Mouse (Mus musculus) stomach, embryonic 14.5 days (tissue): ENCODE results near the gene Snx29. TPM values are rescaled to one million over a fixed set of nuclear protein-coding genes. Genes with fewer than 3 reads are reported as not detected.

Source experiments
- ATAC-seq: fragments of 200-750 bp; cut with Nextera tagmentation; 2 replicates; pipeline ENCODE4 v1.8.0; 2017; ENCODE audit warnings: low read depth, moderate TSS enrichment; ENCODE audit not compliant: insufficient number of reproducible peaks, insufficient read depth, low FRiP score
- H3K27ac ChIP-seq: fragments of 300-500 bp; sonication (generic); 2 replicates; pipeline ENCODE4 v1.5.1; 2014; ENCODE audit warnings: mild to moderate bottlenecking, low read length, moderate library complexity, mixed read lengths
- H3K27me3 ChIP-seq: fragments of 300-500 bp; sonication (generic); 2 replicates; pipeline ENCODE4 v1.6.1; 2014; ENCODE audit warnings: low read length, control low read depth, mixed read lengths; ENCODE audit not compliant: control insufficient read depth, insufficient read depth
- H3K36me3 ChIP-seq: fragments of 300-500 bp; sonication (generic); 2 replicates; pipeline ENCODE4 v1.6.1; 2014; ENCODE audit warnings: mild to moderate bottlenecking, control low read depth, low read length, moderate library complexity, mixed read lengths; ENCODE audit not compliant: control insufficient read depth, insufficient read depth
- H3K4me1 ChIP-seq: fragments of 300-500 bp; sonication (generic); 2 replicates; pipeline ENCODE4 v1.6.1; 2014; ENCODE audit warnings: low read length, control low read depth, mixed read lengths; ENCODE audit not compliant: control insufficient read depth, insufficient read depth
- H3K4me2 ChIP-seq: fragments of 300-500 bp; sonication (generic); replicated peaks from 2 replicates; pipeline ENCODE4 v1.6.1; 2014; ENCODE audit warnings: low read depth, low read length, control low read depth
- H3K4me3 ChIP-seq: fragments of 300-500 bp; sonication (generic); 2 replicates; pipeline ENCODE4 v1.5.1; 2014; ENCODE audit warnings: low read depth, low read length, control low read depth
- H3K9ac ChIP-seq: fragments of 300-500 bp; sonication (generic); replicated peaks from 2 replicates; pipeline ENCODE4 v1.6.1; 2014; ENCODE audit warnings: low read depth, mild to moderate bottlenecking, control low read depth, low read length, moderate library complexity, mixed read lengths
- H3K9me3 ChIP-seq: fragments of 300-500 bp; sonication (generic); 2 replicates; pipeline ENCODE4 v1.6.1; 2016; ENCODE audit warnings: low read depth, low read length, control low read depth; ENCODE audit not compliant: control insufficient read depth
- WGBS: fragments of 180-500 bp; shearing (Covaris S2); extraction: QIAGEN DNeasy Blood & Tissue Kit; methylation state at CpG from one replicate; pipeline ENCODE4 v1.1.7; 2014; 5-methylcytosine and 5-hydroxymethylcytosine counted together
- polyA plus RNA-seq: library from polyadenylated mRNA; unstranded; fragments of >200 nt; fragmentation: Nextera tagmentation; extraction: Ambion mirVana; gene quantifications from 2 replicates; pipeline ENCODE4 v1.2.1, GENCODE M21; 2014

The Snx29 gene
- polyA plus RNA-seq, 1 experiment from 2014 or later = 13.6 TPM

- Histone ChIP-seq H3K27ac (no peak overlapping the region), H3K4me2 (no peak overlapping the region)
- 71% methylated on average over 4 of the region's 4 CpGs for WGBS
Measured at GRCm38 (mm10) chr16:11450626-11451025, 127.9 kb downstream of the Snx29 start.

GRCm38 (mm10) chr16:11454871-11455270, 132.2 kb downstream of the Snx29 start:
- Histone ChIP-seq H3K27ac (no peak overlapping the region), H3K4me2 (no peak overlapping the region), H3K9ac (no peak overlapping the region), H3K27me3 (no peaks in the 10 kb centered on the region), H3K36me3 (no peaks in the 10 kb centered on the region), H3K9me3 (no peaks in the 10 kb centered on the region), H3K4me3 (no peak overlapping the region), H3K4me1 (no peaks in the 10 kb centered on the region)
- WGBS = 95% methylated on average over 4 of the region's 4 CpGs
- no peak for ATAC-seq

More at GRCm38 (mm10) chr16:11450626-11451025, 127.9 kb downstream of the Snx29 start:
- ATAC-seq = no peak
- Histone ChIP-seq H3K9ac (no peak overlapping the region), H3K9me3 (no peaks in the 10 kb centered on the region), H3K27me3 (no peaks in the 10 kb centered on the region), H3K4me1 (no peaks in the 10 kb centered on the region), H3K36me3 (no peaks in the 10 kb centered on the region), H3K4me3 (no peak overlapping the region)

GRCm38 (mm10) chr16:11455545-11456140, 132.9 kb downstream of the Snx29 start:
- Histone ChIP-seq H3K27me3 (no peaks in the 10 kb centered on the region), H3K9me3 (no peaks in the 10 kb centered on the region), H3K4me2 (no peak overlapping the region), H3K27ac (no peak overlapping the region), H3K4me3 (no peak overlapping the region), H3K36me3 (no peaks in the 10 kb centered on the region), H3K9ac (no peak overlapping the region), H3K4me1 (no peaks in the 10 kb centered on the region)
- ATAC-seq = no peak
- WGBS = 76% methylated on average over 5 of the region's 5 CpGs

- Histone ChIP-seq H3K9ac (no peak overlapping the region), H3K27ac (no peak overlapping the region), H3K9me3 (no peaks in the 10 kb centered on the region), H3K27me3 (no peaks in the 10 kb centered on the region), H3K4me2 (no peak overlapping the region), H3K4me3 (no peak overlapping the region), H3K4me1 (no peaks in the 10 kb centered on the region), H3K36me3 (no peaks in the 10 kb centered on the region)
- no peak for ATAC-seq
- WGBS = 79% methylated on average over 5 of the region's 5 CpGs
Measured at GRCm38 (mm10) chr16:11456141-11456645, 133.5 kb downstream of the Snx29 start.

- no peak overlapping the region for H3K27ac ChIP-seq
- no peak for ATAC-seq
- no peak overlapping the region for H3K4me2 ChIP-seq
Measured at GRCm38 (mm10) chr16:11457136-11457535, 134.4 kb downstream of the Snx29 start.

GRCm38 (mm10) chr16:11457609-11458350, 135.1 kb downstream of the Snx29 start:
- H3K36me3 ChIP-seq = no peaks in the 10 kb centered on the region
- no peaks in the 10 kb centered on the region for H3K4me1 ChIP-seq
- no peaks in the 10 kb centered on the region for H3K27me3 ChIP-seq
- H3K27ac ChIP-seq = no peak overlapping the region
- no peak overlapping the region for H3K4me2 ChIP-seq
- 64% methylated on average over 2 of the region's 2 CpGs for WGBS
- H3K9me3 ChIP-seq = no peaks in the 10 kb centered on the region
- no peak for ATAC-seq
- H3K9ac ChIP-seq = no peak overlapping the region
- H3K4me3 ChIP-seq = no peak overlapping the region

More at GRCm38 (mm10) chr16:11457136-11457535, 134.4 kb downstream of the Snx29 start:
- H3K27me3 ChIP-seq = no peaks in the 10 kb centered on the region
- no peak overlapping the region for H3K9ac ChIP-seq
- H3K4me1 ChIP-seq = no peaks in the 10 kb centered on the region
- H3K4me3 ChIP-seq = no peak overlapping the region
- 74% methylated on average over 5 of the region's 5 CpGs for WGBS
- H3K36me3 ChIP-seq = no peaks in the 10 kb centered on the region
- no peaks in the 10 kb centered on the region for H3K9me3 ChIP-seq

GRCm38 (mm10) chr16:11460210-11460609, 137.5 kb downstream of the Snx29 start:
- no peak for ATAC-seq
- no peaks in the 10 kb centered on the region for H3K27me3 ChIP-seq
- H3K4me1 ChIP-seq = no peaks in the 10 kb centered on the region
- no peak overlapping the region for H3K4me2 ChIP-seq
- no peak overlapping the region for H3K9ac ChIP-seq
- WGBS = 85% methylated on average over 1 of the region's 1 CpGs
- H3K4me3 ChIP-seq = no peak overlapping the region
- H3K36me3 ChIP-seq = no peaks in the 10 kb centered on the region
- H3K9me3 ChIP-seq = no peaks in the 10 kb centered on the region
- H3K27ac ChIP-seq = no peak overlapping the region

GRCm38 (mm10) chr16:11461612-11462011, 138.9 kb downstream of the Snx29 start:
- no peak overlapping the region for H3K4me2 ChIP-seq
- ATAC-seq = no peak
- H3K36me3 ChIP-seq = no peaks in the 10 kb centered on the region
- no peak overlapping the region for H3K4me3 ChIP-seq
- H3K27ac ChIP-seq = no peak overlapping the region
- WGBS = 72% methylated on average over 7 of the region's 7 CpGs
- H3K9me3 ChIP-seq = no peaks in the 10 kb centered on the region
- H3K9ac ChIP-seq = no peak overlapping the region
- H3K27me3 ChIP-seq = no peaks in the 10 kb centered on the region
- H3K4me1 ChIP-seq = no peaks in the 10 kb centered on the region
